Mouse (Mus musculus): Measurements from ENCODE around the gene Oasl1.

Oasl1 gene

DNA sequence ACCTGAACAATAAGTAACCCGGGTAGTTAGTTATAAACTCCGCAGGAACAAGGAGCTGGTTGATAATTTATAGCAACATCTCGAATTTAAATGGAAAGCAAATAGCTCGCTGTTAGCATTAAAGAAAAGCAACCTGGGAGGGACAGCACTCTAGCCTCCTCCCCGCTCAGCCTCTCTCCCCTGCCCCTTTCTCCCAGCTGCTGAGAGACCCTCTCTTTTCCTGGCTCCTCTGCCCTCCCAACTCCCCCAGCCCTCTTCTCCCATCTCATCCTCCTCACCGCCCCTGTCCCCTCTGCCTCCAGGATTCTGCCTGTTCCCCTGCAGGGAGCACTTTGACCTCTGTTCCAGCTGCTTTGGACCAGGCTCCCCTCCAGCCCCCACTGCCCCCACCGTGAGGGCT, 45.6 kb downstream of the Oasl1 start:
- no peak for DNase-seq (ENCODE audit: low spot score in 2 of 2)

DNA sequence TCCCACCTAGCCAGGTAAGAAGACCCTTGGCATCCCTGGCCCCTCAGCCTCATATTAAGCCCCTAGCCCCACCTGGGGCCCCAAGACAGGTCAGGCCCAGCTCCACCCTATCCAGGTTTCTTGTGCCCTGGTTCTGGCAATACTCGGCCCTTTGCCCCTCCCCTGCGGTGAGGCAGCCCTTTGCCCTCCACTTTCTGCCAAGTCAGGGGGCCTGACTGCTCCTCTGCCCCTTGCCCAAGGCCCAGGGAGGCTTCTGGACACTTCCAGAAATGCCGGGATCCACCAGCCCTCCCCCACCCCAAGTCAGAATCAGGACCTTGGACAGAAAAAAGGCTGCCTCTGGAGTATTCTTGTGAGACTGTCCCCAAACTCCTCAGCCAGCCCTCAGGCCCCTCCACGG, 46.0 kb downstream of the Oasl1 start:
- no peak for DNase-seq (ENCODE audit: low spot score in 2 of 2)

DNA sequence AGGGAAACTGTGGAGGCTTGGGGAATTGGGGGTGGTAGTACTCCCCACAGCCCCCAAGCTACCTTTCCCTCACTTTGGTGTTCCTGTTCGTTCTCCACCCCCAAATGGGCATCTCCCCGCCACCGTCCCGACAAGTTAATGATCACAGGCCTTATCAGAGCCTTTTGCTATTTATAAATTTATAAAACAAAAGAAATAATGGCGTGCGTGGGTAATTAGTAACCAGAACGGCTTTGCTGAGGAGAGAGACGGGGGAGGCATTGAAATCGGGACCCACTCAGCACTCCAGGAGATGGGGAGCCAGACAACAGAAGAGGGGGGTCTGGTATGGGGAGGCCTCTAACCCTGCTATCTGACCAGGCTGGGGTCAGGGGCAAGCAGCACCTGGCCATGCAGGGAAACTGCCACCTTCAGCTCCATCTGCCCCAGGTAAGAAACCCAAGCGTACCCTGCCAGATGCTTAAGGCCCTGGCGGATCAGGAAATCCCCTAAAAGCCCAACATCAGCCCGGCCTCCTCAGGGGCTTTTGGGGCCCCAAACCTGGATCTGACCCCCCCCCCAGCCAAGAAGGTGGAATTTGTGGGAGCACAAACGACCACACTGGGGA, 46.7 kb downstream of the Oasl1 start:
- DNase-seq (ENCODE audit: low spot score in 2 of 2) = no peak

DNA sequence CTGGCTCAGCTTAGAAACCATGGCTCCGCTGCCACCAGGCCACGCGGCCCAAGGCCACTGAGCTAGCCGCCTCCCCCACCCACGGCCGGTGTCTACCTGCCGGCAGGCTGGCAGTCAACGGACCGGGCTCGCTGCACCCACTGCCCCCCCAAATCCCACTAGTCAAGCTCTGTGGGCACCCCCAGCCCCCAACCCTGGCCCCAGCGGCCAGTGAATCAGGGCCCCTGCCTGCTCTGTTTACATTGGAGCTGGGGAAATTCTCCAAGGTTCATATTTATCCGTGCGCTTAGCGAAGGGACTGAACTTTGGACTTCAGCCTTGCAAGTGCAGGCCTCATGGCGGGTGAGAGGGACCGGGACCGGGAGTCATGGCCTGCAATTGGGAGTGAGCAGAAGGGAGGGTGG, 47.8 kb downstream of the Oasl1 start, which contains the start of gene Hnf1a:
Gene Hnf1a (minus strand): TSS at position 271 of the 404 bp plus-strand sequence.
- DNase-seq (ENCODE audit: low spot score in 2 of 2) = no peak

DNA sequence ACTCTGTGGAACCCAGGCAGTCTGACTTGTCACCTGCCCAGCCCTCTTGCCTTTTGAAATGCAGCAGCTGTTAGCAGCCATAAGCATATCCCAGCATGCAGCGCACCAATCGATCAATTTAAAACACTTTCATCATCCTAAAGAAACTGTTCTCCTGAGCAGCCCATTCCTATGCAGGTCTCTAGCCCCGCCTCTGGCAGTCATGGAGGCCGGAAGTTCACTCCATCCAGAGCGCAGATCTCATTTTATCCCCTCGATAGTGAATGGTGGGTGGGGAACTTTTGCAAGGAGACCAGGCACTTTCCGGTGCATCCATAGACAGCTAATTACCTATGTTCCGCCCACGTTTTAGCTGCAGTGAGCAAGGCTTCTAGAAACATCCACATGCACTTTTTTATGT, 49.2 kb downstream of the Oasl1 start:
- no peak for DNase-seq (ENCODE audit: low spot score in 2 of 2)

DNA sequence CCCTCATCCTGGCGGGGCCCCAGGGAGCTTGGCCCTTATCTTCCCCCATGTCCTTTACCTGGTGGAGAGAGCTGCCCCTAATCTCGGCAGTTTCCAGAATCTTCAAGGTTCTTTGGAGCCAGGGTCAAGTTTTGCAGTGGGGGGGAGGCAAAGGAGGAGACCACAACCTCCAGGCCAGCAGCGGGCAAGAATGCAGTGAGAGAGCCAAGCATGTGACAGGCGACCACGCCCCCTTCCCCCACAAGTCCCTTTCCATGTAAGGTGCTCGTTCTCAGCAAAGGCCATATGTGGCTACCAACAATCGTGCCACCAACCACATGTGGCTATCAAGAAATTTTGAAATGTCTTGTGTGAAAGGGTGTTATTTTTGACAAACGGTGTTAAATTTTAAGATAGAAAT, 50.1 kb downstream of the Oasl1 start:
- DNase-seq (ENCODE audit: low spot score in 2 of 2) = no peak

DNA sequence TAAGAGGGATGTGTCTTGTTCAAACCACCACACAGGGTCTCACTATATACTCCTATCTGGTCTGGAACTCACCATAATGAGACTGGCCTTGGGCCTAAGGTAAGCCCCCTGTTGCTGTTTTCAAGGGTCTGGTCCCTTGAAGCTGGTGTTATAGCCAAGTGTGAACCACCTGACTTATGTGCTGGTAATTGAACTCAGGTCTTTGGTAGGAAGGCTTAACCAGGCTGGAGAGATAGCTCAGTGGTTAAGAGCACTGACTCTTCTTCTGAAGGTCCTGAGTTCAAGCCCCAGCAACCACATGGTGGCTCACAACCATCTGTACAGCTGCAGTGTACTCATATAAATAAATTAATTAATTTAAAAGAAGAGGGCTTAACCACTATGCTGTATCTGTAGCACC, 53.9 kb downstream of the Oasl1 start:
- DNase-seq (ENCODE audit: low spot score in 2 of 2) = no peak

DNA sequence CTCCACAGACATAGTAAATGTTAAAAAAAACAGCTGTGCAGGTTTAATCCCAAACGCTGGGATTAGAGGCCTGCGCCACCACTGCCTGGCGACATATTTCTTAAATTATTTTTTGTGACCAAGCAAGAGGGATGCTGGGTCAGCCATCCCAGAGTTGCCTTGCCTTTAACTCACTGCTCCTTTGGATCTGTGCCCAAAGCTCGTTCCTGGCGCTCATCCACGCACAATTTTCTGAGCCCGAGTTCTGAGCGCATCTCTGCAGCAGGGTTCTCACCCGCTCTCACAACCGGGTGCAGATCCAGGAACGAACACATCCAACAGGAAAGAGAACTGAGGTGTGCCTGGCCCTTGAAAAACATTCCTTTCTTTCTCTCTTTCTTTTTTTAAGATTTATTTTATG, 55.4 kb downstream of the Oasl1 start:
- DNase-seq (ENCODE audit: low spot score in 2 of 2) = no peak

DNA sequence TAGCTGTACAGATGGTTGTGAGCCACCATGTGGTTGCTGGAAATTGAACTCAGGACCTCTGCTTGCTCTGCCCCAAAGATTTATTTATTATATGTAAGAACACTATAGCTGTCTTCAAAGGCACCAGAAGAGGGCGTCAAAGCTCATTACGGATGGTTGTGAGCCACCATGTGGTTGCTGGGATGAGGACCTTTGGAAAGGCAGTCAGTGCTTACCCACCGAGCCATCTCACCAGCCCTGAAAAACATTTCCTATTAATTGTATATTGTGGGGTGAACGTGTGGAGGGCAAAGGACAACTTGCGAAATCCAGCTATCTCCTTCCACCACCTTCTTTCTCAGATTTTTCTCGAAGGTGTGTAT, 55.8 kb downstream of the Oasl1 start:
- no peak for DNase-seq (ENCODE audit: low spot score in 2 of 2)

DNA sequence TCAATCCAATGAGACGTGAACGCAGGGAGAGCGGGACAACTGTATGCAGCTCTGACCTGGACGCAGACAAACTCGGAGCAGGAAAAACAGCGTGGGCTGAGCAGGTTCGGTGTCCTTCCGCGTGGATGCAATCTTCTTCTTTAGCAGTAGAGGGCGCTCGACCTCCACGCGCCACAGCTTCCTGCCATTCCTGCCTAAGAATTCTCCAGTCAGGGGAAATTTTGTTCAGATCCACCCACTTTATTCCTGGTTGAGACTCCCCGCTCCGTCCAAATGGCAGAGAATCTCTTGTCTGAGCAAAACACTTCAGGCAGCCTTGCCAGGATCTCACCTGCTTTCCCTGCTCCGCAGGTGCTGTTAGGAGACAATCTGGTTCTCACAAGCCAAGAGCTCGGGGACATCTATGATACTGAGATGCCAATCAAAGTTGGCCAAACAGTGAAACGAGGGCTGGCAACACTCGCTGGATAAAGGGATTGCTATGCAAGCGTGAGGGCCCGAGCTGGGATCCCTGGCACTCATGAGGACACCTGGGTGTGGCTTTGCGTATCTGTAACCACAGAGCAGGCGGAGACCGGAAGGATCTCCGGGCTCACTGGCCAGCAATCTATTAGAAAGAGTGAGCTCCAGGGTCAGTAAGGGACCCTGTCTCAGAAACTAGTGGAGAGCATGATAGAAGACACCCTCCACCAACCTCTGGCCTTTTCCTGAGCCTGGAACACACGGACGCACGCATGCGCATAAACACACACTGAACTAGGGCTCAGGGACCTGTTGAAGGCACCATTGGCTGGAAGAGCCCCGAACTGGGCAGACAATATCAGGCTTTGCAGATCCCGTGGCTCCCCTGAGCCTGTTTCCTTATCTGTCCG, 56.4 kb downstream of the Oasl1 start:
- DNase-seq (ENCODE audit: low spot score in 2 of 2) = peak in 1 of 2 experiments; percentile 70

DNA sequence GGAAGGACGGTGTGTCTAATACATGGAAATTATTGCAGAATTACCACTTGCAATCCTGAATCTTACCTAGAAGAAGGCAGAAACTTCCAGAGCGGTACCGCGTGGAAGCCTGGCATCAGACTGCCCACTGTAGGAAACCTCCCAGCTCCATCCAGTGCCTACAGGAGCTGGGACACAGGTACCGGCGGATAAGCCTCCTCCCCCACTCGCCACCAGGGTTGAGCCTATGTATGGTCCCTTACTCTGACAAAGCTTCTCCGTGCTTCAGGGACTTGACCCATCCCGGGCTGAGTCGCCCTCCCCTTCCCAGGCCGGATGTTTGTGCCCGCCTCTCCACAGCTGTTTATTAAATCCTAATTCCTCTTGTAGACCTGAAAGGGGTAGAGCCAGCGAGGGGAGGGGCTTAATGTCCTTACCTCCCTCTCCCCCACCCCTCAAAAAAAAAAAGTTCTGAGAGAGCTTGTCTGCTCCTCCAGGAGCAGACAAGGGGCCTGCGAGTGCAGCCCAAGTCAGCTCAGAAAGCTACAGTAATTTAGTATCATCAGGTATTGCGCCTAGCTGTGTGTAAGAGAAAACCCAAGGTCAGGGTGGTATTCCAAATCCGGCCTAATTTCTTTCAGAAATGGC, 57.2 kb downstream of the Oasl1 start:
- no peak for DNase-seq (ENCODE audit: low spot score in 2 of 2)

DNA sequence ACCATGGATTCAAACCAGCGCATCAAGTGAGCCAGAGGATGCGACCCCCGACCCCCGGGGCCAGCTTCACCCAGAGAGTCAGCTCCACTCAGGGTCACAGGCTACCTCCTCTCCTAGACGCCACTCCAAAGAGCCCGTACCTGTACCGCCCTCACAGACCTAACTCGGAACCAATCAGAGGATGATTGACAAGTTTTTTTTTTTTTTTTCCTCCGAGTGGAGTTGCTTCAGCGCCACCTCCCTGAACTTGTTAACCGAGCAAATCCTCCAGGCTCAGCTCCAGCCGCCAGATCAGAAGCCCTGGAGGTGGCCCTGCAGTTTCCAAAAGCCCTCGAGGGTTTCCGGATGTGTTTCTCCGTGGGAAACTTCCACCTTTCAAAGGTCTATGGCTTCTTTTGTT, 59.0 kb downstream of the Oasl1 start:
- DNase-seq (ENCODE audit: low spot score in 2 of 2) = no peak

DNA sequence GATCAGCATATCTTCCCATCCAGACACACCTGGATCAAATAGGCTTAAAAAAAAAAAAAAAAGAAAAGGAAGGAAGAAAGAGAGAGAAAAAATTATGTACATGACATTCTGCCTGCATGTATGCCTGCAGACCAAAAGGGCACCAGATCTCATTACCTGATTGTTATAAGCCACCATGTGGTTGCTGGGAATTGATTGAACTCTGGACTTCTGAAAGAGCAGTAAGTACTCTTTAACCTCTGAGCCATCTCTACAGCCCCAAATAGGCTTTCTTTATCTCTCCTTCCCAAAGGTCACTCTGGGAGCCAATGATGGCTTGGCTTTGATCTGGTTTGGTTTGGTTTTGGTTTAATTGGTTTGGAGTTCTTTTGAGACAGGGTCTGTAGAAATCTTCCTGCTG, 62.0 kb downstream of the Oasl1 start:
- DNase-seq (ENCODE audit: low spot score in 2 of 2) = no peak

All from urinary bladder, postnatal 4 days (tissue).